Mouse (Mus musculus): ENCODE data around the gene Ccnt1.

- no peak for TF ChIP-seq CTCF (IDR thresholded peaks at IDR 0.05; ENCODE audit: control insufficient read depth, insufficient read depth, insufficient read length)
- no peak for TF ChIP-seq MYOG (IDR thresholded peaks at IDR 0.05; ENCODE audit: control insufficient read depth, extremely low read depth, insufficient read length)
- no peak for TF ChIP-seq MAX (IDR thresholded peaks at IDR 0.05)
- peak; percentile 70 for TF ChIP-seq MYOD1 (IDR thresholded peaks at IDR 0.05; ENCODE audit: control insufficient read depth, insufficient read length, low read depth)
- no peak for TF ChIP-seq USF1 (IDR thresholded peaks at IDR 0.05; ENCODE audit: low read depth)
These were observed 33.8 kb downstream of the Ccnt1 start for GRCm38 (mm10) chr15:98536828-98537510.
